Comparison of ENCODE assay signal across 9 mouse cellular contexts in genomic region chr5:148958355-148958754, GRCm38 (mm10). TPM values are rescaled to one million over a fixed set of nuclear protein-coding genes. Genes with fewer than 3 reads are reported as not detected.
DNase-seq lines count a peak whose midpoint lies in the region; ATAC-seq and TF ChIP-seq lines count a peak whose summit lies in the region.
"Had no signal": no experiment of that assay in that cellular context is flagged by ENCODE, and none has a peak within 500 bp of the region (broad histone marks: within the 10 kb centered on the region; RNA-seq: fewer than 3 reads in every experiment).

No protein-coding gene starts in this region.

- H3K27me3 ChIP-seq in midbrain, postnatal 0 days (ENCODE audit: insufficient read depth, low read length) = no peaks in the 10 kb centered on the region
- H3K27me3 ChIP-seq in midbrain, embryonic 10.5 days (ENCODE audit: low read depth, poor library complexity, severe bottlenecking) = peaks cover 14% of the 10 kb centered on the region
- no peaks in the 10 kb centered on the region for H3K27me3 ChIP-seq in liver, embryonic 13.5 days
- H3K27me3 ChIP-seq: lung, embryonic 15.5 days had no signal

- H3K4me1 ChIP-seq in midbrain, postnatal 0 days (ENCODE audit: insufficient read depth, low read length) = peaks cover 7% of the 10 kb centered on the region
- peaks cover 26% of the 10 kb centered on the region for H3K4me1 ChIP-seq in midbrain, embryonic 10.5 days
- peaks cover 65% of the 10 kb centered on the region for H3K4me1 ChIP-seq in liver, embryonic 13.5 days (replicated peaks)

- WGBS in midbrain, postnatal 0 days = 44% methylated on average over 9 of the region's 9 CpGs
- 42% methylated on average over 9 of the region's 9 CpGs for WGBS in midbrain, embryonic 10.5 days
- WGBS in liver, embryonic 13.5 days (ENCODE audit: insufficient replicate concordance) = 22% methylated on average over 9 of the region's 9 CpGs

- no peak overlapping the region for H3K4me3 ChIP-seq in midbrain, postnatal 0 days (ENCODE audit: low read depth, low read length)
- H3K4me3 ChIP-seq in midbrain, embryonic 10.5 days = no peak overlapping the region
- peak overlapping the region; percentile 63 for H3K4me3 ChIP-seq in liver, embryonic 13.5 days (replicated peaks)

- peak overlapping the region; percentile 92; the same call in 1 of the 2 replicates for H3K4me2 ChIP-seq in midbrain, postnatal 0 days (ENCODE audit: low read depth, low read length, poor library complexity, severe bottlenecking)
- H3K4me2 ChIP-seq in liver, embryonic 13.5 days = peak overlapping the region; percentile 96

- no peak for DNase-seq in midbrain, postnatal 0 days (ENCODE audit: low spot score)
- DNase-seq in midbrain, embryonic 10.5 days (ENCODE audit: low spot score) = no peak
- peak; percentile 31 to 52 for DNase-seq in cerebellum, postnatal 25 days
- peak; percentile 37 for DNase-seq in liver, embryonic 13.5 days
- peak; percentile 48 to 70 for DNase-seq in thymus, adult 18-20 months
- no peak for DNase-seq in urinary bladder, postnatal 10 days (ENCODE audit: low spot score)
- DNase-seq in heart, postnatal 4 days = no peak

- H3K9ac ChIP-seq in midbrain, postnatal 0 days (replicated peaks; ENCODE audit: low read length, poor library complexity, severe bottlenecking) = no peak overlapping the region
- peak overlapping the region; percentile 69 for H3K9ac ChIP-seq in liver, embryonic 13.5 days

- TF ChIP-seq CTCF in midbrain, postnatal 0 days (IDR thresholded peaks at IDR 0.05) = peak; percentile 70

- no peaks in the 10 kb centered on the region for H3K36me3 ChIP-seq in midbrain, postnatal 0 days (ENCODE audit: insufficient read depth, low read length)
- no peaks in the 10 kb centered on the region for H3K36me3 ChIP-seq in midbrain, embryonic 10.5 days
- no peaks in the 10 kb centered on the region for H3K36me3 ChIP-seq in liver, embryonic 13.5 days
- H3K36me3 ChIP-seq: lung, embryonic 15.5 days had no signal

- no peak for ATAC-seq in midbrain, postnatal 0 days (ENCODE audit: low FRiP score)
- ATAC-seq in liver, embryonic 13.5 days (ENCODE audit: low read depth) = no peak

- no peaks in the 10 kb centered on the region for H3K9me3 ChIP-seq in midbrain, postnatal 0 days (ENCODE audit: low read length)
- H3K9me3 ChIP-seq in midbrain, embryonic 10.5 days (replicated peaks) = no peaks in the 10 kb centered on the region
- H3K9me3 ChIP-seq in liver, embryonic 13.5 days (replicated peaks) = no peaks in the 10 kb centered on the region
- H3K9me3 ChIP-seq: lung, embryonic 15.5 days had no signal

- H3K27ac ChIP-seq in midbrain, postnatal 0 days (ENCODE audit: low read depth, low read length) = no peak overlapping the region
- no peak overlapping the region for H3K27ac ChIP-seq in midbrain, embryonic 10.5 days (replicated peaks)
- peak overlapping the region; percentile 78 for H3K27ac ChIP-seq in liver, embryonic 13.5 days
- H3K27ac ChIP-seq: lung, embryonic 15.5 days had no signal

RNA-seq across cellular contexts. Expression of gene Katnal1, which starts 29.2 kb away (rescaled TPM):
- total RNA-seq in midbrain, postnatal 0 days (2014; rRNA removed) = 38.0 and 51.1 TPM in 2 replicates
- 23.6 and 31.4 TPM in 2 replicates for polyA plus RNA-seq in midbrain, postnatal 0 days (2015; fragmentation: Nextera tagmentation; extraction: Ambion mirVana)
- polyA plus RNA-seq in midbrain, embryonic 10.5 days (2016; fragmentation: Nextera tagmentation; extraction: Ambion mirVana) = 24.2 and 29.5 TPM in 2 replicates
- 8.4 and 12.7 TPM in 2 replicates for polyA plus RNA-seq in liver, embryonic 13.5 days (2015; fragmentation: Nextera tagmentation; extraction: Ambion mirVana)
- 10 to 100 TPM in 1 of 2 experiments, 1 to 10 TPM in 1; 9.6 to 11.0 TPM for total RNA-seq in heart, postnatal 4 days (2021)

RNA-seq across cellular contexts. Expression of gene Gm42791, which starts 36.6 kb away (rescaled TPM):
- total RNA-seq in midbrain, postnatal 0 days (2014; rRNA removed) = not detected in 2 replicates
- polyA plus RNA-seq in midbrain, postnatal 0 days (2015; fragmentation: Nextera tagmentation; extraction: Ambion mirVana) = 2.1 and 3.1 TPM in 2 replicates
- 2.0 TPM in 1 of 2 replicates, not detected in the other for polyA plus RNA-seq in midbrain, embryonic 10.5 days (2016; fragmentation: Nextera tagmentation; extraction: Ambion mirVana)
- polyA plus RNA-seq in liver, embryonic 13.5 days (2015; fragmentation: Nextera tagmentation; extraction: Ambion mirVana) = 0.32 and 0.86 TPM in 2 replicates
- 1 to 10 TPM; 2.6 to 2.9 TPM for total RNA-seq in heart, postnatal 4 days (2021)
- polyA plus RNA-seq: embryonic facial prominence, embryonic 11.5 days had no signal

Comparison
In these comparisons a context has a peak if more than half of its experiments do, and no peak if none do; other contexts are left out.
1. DNase-seq: peak in cerebellum, postnatal 25 days (2 of 2), liver, embryonic 13.5 days (single experiment) and thymus, adult 18-20 months (2 of 2); none in midbrain, postnatal 0 days (single experiment), midbrain, embryonic 10.5 days (single experiment), urinary bladder, postnatal 10 days (single experiment) and heart, postnatal 4 days (single experiment).